Mouse (Mus musculus): ENCODE data around the gene Itgb6.

DNA sequence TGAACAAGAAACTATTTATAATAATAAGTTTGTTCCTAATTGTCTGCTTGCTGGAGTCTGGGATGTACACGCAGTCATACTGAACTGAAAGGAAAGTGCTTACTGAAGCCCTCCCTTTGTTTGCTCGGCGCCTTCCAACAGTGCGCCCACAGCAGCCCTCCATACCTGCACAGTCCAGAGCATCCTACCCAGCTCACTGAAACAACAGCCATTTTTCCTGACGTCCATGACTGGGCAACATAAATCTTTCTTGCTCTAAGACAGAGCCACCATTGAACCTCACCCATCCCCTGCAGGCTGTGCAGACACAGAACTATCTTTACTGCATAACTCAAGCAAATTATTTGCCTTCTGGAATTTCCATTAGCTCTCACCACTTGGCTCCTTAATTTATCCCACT lies 74.8 kb downstream of the Itgb6 start:
- no peak for TF ChIP-seq CTCF (IDR thresholded peaks at IDR 0.05; ENCODE audit: extremely low read depth, insufficient read depth, insufficient read length, insufficient replicate concordance)
- no peak for TF ChIP-seq POLR2A (IDR thresholded peaks at IDR 0.05; ENCODE audit: low read depth, low read length)

All from spleen, adult 2 months (tissue).